Mouse (Mus musculus) monocyte, adult 5-6 weeks (primary cell): ENCODE measurements around the gene Wdr59. TPM values are rescaled to one million over a fixed set of nuclear protein-coding genes. Genes with fewer than 3 reads are reported as not detected.
"Not testable (repeated sequence)": the region's sequence is repeated elsewhere in the genome, so short reads cannot be mapped to it uniquely, and the experiment has no call there.

Experiments
- ATAC-seq: fragments of 153-309, 156-312 bp; replicated peaks from 2 replicates; pipeline ENCODE4 v1.8.0; 2017; ENCODE audit warnings: mild to moderate bottlenecking; ENCODE audit not compliant: low TSS enrichment, insufficient number of reproducible peaks, severe bottlenecking, poor library complexity, low FRiP score
- total RNA-seq: library from RNA; stranded (forward); fragments of 200-1000, 200-491, 200-594 nt; gene quantifications from 3 replicates; pipeline ENCODE4 v1.2.3, GENCODE M21; 2017

Gene Wdr59
- total RNA-seq, 1 experiment from 2014 or later: 2.7 TPM

DNA sequence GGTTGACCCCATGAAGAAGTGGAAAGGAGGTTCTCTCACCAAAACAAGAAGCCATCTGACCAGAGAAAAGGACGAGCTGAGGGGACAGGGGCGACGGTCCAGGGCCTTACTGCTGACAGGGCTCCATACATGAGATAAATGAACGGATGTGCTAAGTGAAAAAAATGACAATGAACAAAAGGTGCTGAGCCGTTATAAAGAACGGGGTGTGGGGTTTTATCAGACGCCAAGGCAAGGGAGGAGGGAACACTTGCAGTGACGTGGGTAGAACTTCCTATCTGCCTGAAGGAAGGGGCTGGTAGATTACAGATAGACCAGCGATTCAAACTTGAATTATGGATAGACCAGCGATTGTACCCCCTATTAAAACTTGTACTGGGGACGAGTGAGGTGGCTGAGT is 12.6 kb downstream of the Wdr59 start:
- no peak for ATAC-seq

DNA sequence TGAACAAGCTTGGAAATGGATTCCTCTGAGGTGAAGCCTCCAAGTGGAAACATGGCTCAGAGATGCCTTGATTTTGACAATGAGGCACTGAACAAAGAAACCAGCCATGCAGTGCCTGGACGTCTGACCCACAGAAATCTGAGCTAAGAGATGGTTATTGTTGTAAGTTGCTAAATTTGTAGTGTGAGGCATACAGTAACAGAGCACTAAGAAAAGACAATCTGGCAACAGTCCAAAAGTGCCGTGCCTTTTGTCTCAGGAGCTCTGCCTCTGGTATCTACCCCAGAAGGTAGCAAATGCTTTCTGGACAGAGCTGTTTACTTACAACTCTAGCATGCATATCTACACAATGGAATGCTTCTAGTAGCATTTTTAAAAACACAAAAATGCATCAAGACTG is 13.3 kb downstream of the Wdr59 start:
- no peak for ATAC-seq

DNA sequence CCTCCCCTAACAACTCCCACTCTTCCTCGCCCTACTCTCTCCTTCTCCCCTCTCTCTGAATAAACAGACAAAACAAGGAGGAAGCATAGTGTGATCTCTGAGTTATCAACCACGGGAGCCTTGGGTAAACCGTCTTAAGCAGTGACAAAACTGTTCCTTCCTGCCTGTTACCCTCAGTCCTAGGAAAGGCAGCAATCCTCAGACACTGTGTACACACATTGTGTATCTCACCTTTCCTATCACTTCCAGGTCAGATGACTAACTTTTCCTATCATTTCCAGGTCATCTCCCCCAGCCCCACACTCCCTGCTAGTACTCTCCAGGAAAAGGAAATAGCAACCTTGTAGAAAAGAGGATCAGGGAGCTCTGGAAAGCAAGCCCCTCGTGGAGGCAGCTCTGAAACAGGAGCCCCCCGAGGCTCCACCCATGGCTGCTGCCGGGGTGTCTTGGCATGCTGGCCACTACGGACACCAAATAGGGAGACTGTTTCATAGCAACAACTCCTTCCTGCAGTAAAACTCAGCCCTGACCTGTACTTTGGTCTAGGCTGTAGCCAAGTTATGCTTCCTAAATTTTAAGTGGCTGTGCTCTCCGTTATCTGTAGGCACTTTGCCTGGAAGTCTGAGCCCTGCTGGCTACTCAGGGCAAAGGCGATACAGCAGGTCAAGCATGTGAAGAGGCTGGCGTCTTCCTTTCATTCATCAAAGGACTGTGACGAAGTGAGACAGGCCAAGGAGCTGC is 20.0 kb downstream of the Wdr59 start:
- ATAC-seq: no peak

DNA sequence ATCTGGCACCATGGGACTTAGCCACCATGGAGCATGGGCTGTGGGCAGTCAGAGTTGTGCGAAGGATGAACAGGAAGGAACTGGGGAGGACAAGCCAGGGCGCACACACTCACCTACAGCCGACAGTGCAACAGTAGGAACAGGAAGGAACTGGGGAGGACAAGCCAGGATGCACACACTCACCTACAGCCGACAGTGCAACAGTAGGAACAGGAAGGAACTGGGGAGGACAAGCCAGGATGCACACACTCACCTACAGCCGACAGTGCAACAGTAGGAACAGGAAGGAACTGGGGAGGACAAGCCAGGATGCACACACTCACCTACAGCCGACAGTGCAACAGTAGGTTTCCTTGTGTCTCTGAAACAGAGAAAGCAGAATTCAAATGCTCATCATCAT is 23.6 kb downstream of the Wdr59 start:
- not testable (repeated sequence) for ATAC-seq

DNA sequence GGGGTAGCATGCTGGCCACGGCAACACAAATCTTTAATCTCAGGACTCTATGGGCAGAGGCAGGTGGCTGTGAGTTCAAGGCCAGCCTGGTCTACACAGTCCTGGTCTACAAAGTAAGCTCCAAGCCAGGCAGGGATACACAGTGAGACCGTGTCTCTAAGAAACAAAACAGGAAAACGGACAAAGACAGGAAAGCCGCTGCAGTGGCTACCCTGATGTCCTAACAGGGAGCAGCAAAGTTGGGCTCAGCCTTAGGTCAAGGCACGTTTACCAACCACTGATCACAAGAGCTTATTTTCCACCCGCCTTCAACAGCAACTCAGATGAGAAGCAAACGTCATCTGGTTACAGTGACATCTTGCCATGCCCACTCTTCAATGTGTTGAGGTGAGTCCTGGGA is 25.6 kb downstream of the Wdr59 start:
- no peak for ATAC-seq

DNA sequence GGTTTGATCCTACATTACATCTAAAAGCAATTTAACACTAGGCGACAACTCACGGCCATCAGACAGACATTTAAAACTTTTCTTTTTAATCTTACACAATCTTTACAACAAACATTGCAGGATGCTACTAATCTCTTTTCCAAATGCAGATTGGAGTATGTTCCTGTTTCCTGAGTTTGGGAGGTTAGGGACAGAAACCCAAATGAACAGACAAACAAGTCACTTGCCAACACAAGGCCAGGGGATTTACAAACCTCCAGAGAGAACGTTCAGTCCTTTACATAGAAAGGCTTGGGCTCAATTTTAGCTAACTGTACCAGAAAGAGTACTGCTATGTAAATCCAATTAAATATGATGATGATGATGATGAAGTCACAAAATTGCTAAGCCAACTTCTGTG is 28.7 kb downstream of the Wdr59 start:
- ATAC-seq: no peak

DNA sequence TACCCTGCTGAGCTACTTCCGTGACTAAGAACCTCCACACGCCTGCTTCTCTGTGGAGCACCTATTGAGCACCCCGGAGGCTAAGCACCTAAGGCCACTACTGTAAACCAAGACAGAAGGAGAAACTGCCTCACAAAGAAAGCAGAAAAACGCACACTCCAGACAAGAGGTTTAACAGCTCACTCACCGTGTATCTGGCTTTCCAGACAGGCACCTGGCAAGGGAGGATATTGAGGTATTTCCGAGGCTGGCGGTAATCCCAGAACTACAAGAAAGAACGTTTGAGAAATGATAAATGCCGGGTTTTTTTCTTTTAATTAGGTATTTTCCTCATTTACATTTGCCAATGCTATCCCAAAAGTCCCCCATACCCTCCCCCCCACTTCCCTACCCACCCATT is 29.4 kb downstream of the Wdr59 start:
- ATAC-seq: no peak

DNA sequence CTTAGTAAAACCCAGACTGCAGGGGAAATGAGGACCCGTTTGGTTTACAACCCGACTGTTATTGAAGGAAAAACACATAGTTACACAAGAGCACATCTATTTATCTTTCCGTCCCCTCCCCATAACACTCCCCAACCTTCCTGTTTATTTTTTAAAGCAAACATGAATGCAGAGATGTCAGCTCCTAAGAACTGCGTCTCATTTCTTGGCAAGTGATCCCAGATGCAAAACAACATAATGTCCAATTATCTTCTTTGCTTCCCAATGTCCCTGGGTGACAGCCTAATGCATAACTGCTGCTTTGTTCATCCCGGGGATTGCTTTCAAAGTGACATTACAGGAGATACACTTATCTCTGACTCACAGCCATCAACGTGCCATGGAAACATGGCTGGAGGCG is 30.7 kb downstream of the Wdr59 start:
- ATAC-seq: no peak

DNA sequence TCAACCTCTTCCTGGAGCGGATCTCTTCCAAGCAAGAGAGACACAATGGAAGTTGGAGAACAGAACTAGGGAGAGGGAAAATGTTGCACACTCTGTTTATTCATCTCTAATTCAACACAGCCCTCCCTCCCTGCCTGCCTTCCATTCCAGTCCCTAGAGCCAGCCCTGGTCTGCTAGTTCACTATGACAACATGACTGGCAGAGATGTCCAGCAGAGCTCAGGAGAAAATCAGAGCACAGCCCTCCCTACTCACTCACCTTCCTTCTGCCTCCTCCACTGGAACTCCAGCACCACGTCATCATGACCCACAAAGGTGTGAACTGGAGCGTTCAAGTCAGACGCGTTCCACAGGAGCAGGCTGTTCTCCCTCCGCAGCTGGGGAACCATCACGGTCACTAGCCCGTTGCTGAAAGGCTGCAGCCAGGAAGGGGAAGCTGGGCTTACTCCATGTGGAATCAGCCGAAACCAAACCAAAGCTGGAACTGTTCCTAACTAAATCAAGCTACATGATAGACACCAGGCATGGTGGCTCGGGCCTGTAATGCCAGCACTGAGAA is 31.8 kb downstream of the Wdr59 start:
- no peak for ATAC-seq

DNA sequence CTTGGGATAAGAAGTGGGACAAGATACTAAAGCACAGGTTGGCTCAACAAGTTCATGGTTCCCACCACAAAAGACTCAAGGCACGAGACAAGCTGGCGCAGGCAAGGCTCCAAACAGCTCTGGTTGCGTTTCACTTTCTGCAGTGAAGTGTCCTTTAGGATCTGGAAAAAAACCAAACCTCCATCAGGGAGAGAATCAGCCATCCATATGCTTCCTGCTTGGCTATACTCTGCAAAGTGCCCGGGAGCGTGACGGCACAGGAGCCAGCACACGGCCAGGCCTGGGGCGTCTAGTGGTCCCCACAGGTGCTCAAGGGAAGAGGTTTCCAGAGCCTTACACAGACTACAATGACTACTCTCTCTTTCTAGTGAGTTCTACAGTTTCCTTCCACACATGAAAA is 41.2 kb downstream of the Wdr59 start:
- ATAC-seq: no peak

DNA sequence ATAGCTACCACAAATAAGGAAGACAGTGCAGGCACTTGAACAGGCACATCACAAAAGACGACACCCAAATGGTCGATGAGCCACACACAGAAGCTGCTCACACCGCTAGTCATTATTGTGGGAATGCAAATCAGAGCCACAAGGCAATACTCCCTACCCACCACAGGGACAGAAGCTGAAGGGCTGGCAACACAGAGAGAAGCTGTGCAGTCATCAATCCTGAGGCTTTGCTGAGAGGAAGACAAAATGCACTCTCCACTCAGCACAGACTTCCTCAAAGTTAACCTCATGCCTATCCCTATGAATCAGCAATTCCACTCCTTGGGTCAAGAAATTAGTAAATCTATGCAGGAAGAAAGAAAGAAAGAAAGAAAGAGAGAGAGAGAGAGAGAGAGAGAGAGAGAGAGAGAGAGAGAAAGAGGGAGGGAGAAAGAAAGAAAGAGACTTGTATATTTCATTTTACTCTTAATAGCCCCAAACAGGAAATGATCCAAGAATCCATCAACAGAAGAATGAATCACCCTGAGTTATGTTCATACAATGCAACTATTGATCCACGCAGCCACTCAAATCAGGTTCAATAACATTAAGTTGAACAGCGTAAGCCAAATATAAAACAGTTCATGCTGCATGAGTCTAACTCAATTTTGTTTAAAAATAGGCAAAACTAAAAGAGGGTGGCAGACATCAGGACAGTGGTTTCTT is 44.0 kb downstream of the Wdr59 start:
- no peak for ATAC-seq

DNA sequence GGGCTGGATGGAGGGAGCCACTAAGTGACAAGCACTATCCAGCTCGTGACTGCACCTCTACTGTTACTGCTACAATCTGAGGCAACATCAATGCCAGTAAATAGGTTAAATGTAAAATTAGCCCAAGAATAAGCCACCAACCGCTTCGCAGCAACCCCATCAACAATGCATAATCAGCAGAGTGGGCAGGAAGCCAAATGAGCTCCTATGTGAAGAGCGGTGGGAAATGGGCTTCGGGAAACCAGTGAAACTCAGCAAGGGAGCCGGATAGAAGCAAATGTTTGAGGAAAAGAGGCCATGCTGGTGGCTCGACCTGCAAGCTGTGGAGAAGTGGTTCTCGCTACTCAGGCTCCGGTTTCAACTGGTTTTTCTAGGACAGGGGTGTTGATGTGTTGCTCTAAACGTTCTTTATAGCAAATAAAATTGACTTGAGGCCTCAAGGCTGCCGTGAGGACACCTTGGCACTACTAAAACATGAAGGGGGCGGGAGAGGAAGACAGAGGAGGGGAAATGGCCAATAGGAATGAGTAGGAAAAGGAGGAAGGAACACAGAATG is 50.3 kb downstream of the Wdr59 start:
- no peak for ATAC-seq

DNA sequence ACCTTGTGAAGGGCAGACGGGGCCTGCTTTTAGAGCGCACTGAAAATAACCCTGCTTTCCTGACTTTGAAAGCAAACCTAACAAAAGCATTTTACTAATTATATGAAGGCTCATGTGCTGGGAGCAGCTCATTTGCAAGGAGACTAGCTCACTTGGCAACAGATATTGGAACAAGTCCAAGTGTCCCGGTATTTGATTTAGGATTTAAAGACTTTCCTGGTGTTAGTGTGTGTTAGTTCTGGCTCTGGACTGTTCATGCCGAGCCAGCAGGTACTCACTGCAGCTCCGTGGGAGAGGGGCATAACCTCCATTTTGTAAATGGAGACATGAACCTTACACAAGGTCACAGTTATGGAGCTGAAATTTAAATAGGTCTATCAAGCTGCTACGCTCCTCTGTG is 52.9 kb downstream of the Wdr59 start:
- no peak for ATAC-seq

DNA sequence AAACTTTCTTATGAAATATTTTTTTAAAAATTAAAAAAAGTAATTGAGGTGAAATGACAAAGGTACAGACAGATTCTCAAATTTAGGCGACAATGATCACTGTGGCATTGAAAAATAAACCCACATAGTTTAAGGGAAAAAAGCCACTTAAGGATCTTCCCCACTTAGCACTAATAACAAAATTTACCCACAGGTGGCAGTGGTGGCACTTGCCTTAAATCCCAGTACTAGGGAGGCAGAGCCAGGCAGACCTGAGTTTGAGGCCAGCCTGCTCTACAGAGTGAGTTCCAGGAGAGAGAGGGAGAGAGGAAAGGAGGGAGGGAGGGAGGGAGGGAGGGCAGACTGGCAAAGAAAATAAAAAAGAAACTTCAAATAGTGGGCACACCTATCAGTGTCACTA is 56.6 kb downstream of the Wdr59 start:
- ATAC-seq: no peak

DNA sequence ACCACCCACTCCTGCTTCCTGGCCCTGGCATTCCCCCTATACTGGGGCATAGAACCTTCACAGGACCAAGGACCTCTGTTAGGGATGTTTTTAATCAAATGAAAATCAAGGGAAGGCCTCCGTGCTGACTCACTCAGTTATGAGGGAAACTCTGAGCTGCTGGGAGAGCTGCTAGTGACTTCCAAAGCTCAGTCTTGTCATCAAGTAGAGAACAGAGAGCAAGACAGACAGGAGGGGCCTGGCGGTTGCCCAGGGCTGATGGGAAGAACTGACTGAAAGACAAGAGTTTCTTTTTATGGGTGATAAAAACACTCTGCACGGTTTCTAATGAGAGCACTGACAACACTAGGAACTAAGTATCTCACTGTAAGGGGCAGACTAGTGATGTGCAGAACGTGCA is 57.4 kb downstream of the Wdr59 start:
- ATAC-seq: no peak

DNA sequence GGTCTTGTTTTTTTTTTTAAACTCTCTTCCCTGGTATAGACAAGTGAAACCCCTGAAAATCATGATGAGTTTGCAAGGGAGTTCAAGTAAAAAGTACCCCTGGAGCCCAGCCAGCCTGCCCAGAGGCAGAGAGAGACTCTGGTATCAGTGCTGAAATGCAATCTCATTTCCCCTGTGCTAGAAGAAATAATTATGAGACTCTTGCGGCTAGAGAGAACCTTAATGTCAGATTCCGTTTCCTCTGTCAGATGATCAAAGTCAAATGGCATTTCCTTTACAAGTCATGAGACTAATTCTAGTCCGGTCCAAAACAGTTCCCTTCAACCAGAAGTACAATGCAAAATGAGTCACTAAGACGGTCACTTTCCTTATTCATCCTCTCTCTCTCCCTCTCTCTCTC is 72.2 kb downstream of the Wdr59 start:
- ATAC-seq: no peak

DNA sequence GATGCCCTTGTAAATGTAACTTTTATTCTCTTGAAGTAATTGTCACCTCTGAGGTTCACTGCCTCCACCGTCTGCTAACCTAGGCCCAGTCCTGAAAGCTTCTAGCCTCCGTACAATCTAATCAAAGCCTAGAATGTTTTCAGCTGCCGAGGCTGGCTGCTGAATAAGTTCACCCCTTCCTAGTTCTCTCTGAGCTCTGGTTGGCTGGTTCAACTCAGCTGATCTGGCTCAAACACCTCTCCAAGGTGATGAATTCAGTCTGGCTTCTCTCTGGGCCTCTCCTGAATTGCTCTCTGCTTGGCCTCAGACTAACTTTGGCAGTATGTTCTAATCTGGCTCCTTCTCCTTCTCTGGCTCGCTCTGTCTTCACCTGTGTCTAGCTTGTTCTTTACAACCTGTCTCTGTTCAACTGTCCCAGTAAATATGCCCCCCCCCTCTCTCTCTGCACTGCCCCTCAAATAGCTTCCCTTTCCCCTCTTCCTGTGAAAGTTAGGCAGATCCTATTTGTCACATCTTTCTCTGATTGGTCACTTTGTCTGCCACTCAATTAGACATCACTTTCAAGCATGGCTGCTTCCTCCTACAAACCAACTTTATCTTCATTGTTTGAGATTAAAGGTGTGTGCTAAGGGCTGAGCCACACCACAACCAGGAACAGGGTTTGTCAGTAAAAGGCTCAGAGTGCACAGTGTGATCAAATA is 75.8 kb downstream of the Wdr59 start:
- ATAC-seq: no peak

DNA sequence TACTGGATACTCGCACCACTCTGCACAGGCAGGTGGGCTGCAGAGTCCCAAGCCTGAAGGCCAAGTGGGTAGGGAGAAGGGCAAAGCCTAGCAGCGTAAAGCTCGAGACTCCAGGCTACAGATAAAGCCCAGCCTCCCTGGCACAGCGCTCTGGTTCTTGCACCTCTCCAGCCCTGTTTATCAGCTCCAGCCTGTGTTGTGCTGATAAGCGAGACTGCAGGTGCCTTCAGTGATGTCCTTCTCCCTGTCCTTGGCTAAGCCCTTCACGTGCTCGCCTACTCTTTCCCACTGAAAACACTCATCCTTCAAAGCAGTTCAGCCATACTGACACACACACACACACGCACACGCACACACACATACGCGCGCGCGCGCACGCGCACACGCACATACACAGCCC is 76.3 kb downstream of the Wdr59 start:
- ATAC-seq: no peak

DNA sequence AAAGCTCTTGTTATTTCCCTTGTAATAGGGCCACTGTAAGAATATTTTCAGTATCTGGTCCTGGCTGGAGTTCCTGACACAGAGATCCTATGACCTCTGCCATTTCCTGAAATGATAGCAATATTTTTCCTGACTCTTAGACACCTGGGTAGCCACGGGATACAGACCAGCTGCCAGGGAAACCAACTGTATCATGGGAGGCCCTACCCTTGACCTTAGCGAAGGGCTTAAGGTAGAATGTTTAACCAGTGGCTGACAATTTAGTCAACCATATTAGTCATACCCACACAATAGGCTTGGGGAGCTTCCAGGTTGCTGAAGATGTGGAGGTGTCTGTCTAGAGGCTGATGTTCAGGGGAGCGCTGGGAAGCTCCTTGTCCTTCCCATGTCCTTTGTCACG is 77.6 kb downstream of the Wdr59 start:
- no peak for ATAC-seq
